In genomic region chr9:21165952-21166451, GRCm38 (mm10) we compare ENCODE assay signal across 7 mouse cellular contexts. TPM values are rescaled to one million over a fixed set of nuclear protein-coding genes. Genes with fewer than 3 reads are reported as not detected.
A peak's percentile ranks its signal among the peaks of the same experiment; 100 is the strongest.
DNase-seq lines count a peak whose midpoint lies in the region; ATAC-seq and TF ChIP-seq lines count a peak whose summit lies in the region.

No protein-coding gene starts in this region.

- peak overlapping the region; percentile 66 for H3K4me2 ChIP-seq in midbrain, embryonic 13.5 days (replicated peaks)

- H3K9me3 ChIP-seq in midbrain, embryonic 13.5 days, result no peaks in the 10 kb centered on the region

- H3K27ac ChIP-seq in thymus, adult 2 months (ENCODE audit: control insufficient read depth, insufficient read depth, low read length), result no peak overlapping the region
- no peak overlapping the region for H3K27ac ChIP-seq in brown adipose tissue, adult 24 weeks (replicated peaks; ENCODE audit: low read depth, low read length)
- no peak overlapping the region for H3K27ac ChIP-seq in midbrain, embryonic 13.5 days
- no peak overlapping the region for H3K27ac ChIP-seq in testis, adult 2 months (ENCODE audit: control insufficient read depth, insufficient read depth, low read depth, low read length)

- TF ChIP-seq CTCF in thymus, adult 2 months (IDR thresholded peaks at IDR 0.05; ENCODE audit: borderline replicate concordance, control insufficient read depth, extremely low read depth, insufficient read depth, low read length, poor library complexity), result peak; percentile 89
- peak; percentile 18; the same call in 1 of the 2 replicates for TF ChIP-seq CTCF in testis, adult 2 months (IDR thresholded peaks at IDR 0.05; ENCODE audit: control insufficient read depth, insufficient read depth, insufficient replicate concordance, low read depth, low read length)

- H3K4me3 ChIP-seq in thymus, adult 2 months (ENCODE audit: control insufficient read depth, insufficient read depth, low read length), result peak overlapping the region; percentile 15
- H3K4me3 ChIP-seq in brown adipose tissue, adult 24 weeks (ENCODE audit: insufficient read depth, low read depth, low read length), result peak overlapping the region; percentile 65
- H3K4me3 ChIP-seq in midbrain, embryonic 13.5 days (replicated peaks), result peak overlapping the region; percentile 44
- peak overlapping the region; percentile 81 for H3K4me3 ChIP-seq in testis, adult 2 months (ENCODE audit: control insufficient read depth, low read depth, low read length)

- ATAC-seq in midbrain, embryonic 13.5 days, result no peak

- no peaks in the 10 kb centered on the region for H3K36me3 ChIP-seq in thymus, adult 2 months (ENCODE audit: control insufficient read depth, insufficient read depth, low read length)
- no peaks in the 10 kb centered on the region for H3K36me3 ChIP-seq in midbrain, embryonic 13.5 days
- no peaks in the 10 kb centered on the region for H3K36me3 ChIP-seq in testis, adult 2 months (ENCODE audit: control insufficient read depth, insufficient read depth, low read length)

- H3K27me3 ChIP-seq in thymus, adult 2 months (ENCODE audit: control insufficient read depth, insufficient read depth, low read length), result peaks cover 4% of the 10 kb centered on the region; the same call in 1 of the 2 replicates
- H3K27me3 ChIP-seq in midbrain, embryonic 13.5 days, result peaks cover 74% of the 10 kb centered on the region
- H3K27me3 ChIP-seq in testis, adult 2 months (ENCODE audit: control insufficient read depth, insufficient read depth, low read length), result no peaks in the 10 kb centered on the region

- intact Hi-C loops in heart, postnatal 10 days (cut with DNase I), result no loop called here
- intact Hi-C loops in left cerebral cortex, postnatal 14 days (cut with DNase I), result no loop called here

- H3K9ac ChIP-seq in midbrain, embryonic 13.5 days (replicated peaks), result peak overlapping the region; percentile 54

- no peak for TF ChIP-seq POLR2A in thymus, adult 2 months (IDR thresholded peaks at IDR 0.05; ENCODE audit: control insufficient read depth, extremely low read depth, insufficient read depth, low read length, poor library complexity)
- TF ChIP-seq POLR2A in testis, adult 2 months (IDR thresholded peaks at IDR 0.05; ENCODE audit: control insufficient read depth, low read depth, low read length), result no peak

- peaks cover 55% of the 10 kb centered on the region for H3K4me1 ChIP-seq in thymus, adult 2 months (replicated peaks; ENCODE audit: control insufficient read depth, insufficient read depth, low read length)
- peaks cover 11% of the 10 kb centered on the region for H3K4me1 ChIP-seq in brown adipose tissue, adult 24 weeks (ENCODE audit: control insufficient read depth, insufficient read depth, insufficient read length, low read length)
- H3K4me1 ChIP-seq in midbrain, embryonic 13.5 days (replicated peaks), result peaks cover 46% of the 10 kb centered on the region
- H3K4me1 ChIP-seq in testis, adult 2 months (ENCODE audit: control insufficient read depth, insufficient read depth, low read length), result peaks cover 32% of the 10 kb centered on the region

- WGBS in thymus, adult 2 months, result 3% methylated on average over 47 of the region's 47 CpGs
- WGBS in midbrain, embryonic 13.5 days, result 2% methylated on average over 47 of the region's 47 CpGs

- peak; percentile 52 for DNase-seq in thymus, adult 2 months
- DNase-seq in thymus, adult 18-20 months, result no peak
- DNase-seq in heart, postnatal 10 days, result peak; percentile 63 to 79
- peak; percentile 46 to 58 for DNase-seq in left cerebral cortex, postnatal 14 days (ENCODE audit: low spot score in 2 of 2)

RNA-seq across cellular contexts. Expression of gene Pde4a, which starts 0.5 kb away (rescaled TPM):
- polyA plus RNA-seq in thymus, adult 2 months (2012; rRNA removed), result 6.1 and 6.8 TPM in 2 replicates
- 16.2 and 29.4 TPM in 2 replicates for polyA plus RNA-seq in brown adipose tissue, adult 24 weeks (2012; ENCODE audit: insufficient read depth, insufficient read length, missing spikeins)
- 10 to 100 TPM; 21.3 to 28.2 TPM for total RNA-seq in heart, postnatal 10 days (2021)
- 10 to 100 TPM; 76.2 to 79.6 TPM for total RNA-seq in left cerebral cortex, postnatal 14 days (2021)
- 20.1 and 20.2 TPM in 2 replicates for polyA plus RNA-seq in midbrain, embryonic 13.5 days (2015; fragmentation: Nextera tagmentation; extraction: Ambion mirVana)
- polyA plus RNA-seq in testis, adult 2 months (2012; rRNA removed), result 80.2 and 82.0 TPM in 2 replicates

RNA-seq across cellular contexts. Expression of gene Cdc37, which starts 16.2 kb away (rescaled TPM):
- 91.1 and 92.5 TPM in 2 replicates for polyA plus RNA-seq in thymus, adult 2 months (2012; rRNA removed)
- 70.4 and 78.0 TPM in 2 replicates for polyA plus RNA-seq in brown adipose tissue, adult 24 weeks (2012; ENCODE audit: insufficient read depth, insufficient read length, missing spikeins)
- 100 to 1,000 TPM; 167 to 169 TPM for total RNA-seq in heart, postnatal 10 days (2021)
- total RNA-seq in left cerebral cortex, postnatal 14 days (2021), result 100 to 1,000 TPM; 128 to 131 TPM
- 233 TPM in 2 replicates for polyA plus RNA-seq in midbrain, embryonic 13.5 days (2015; fragmentation: Nextera tagmentation; extraction: Ambion mirVana)
- 38.1 and 40.6 TPM in 2 replicates for polyA plus RNA-seq in testis, adult 2 months (2012; rRNA removed)

RNA-seq across cellular contexts. Expression of gene Tyk2, which starts 35.0 kb away (rescaled TPM):
- 50.7 and 51.1 TPM in 2 replicates for polyA plus RNA-seq in thymus, adult 2 months (2012; rRNA removed)
- polyA plus RNA-seq in brown adipose tissue, adult 24 weeks (2012; ENCODE audit: insufficient read depth, insufficient read length, missing spikeins), result 3.8 and 4.1 TPM in 2 replicates
- 1 to 10 TPM; 8.9 to 9.5 TPM for total RNA-seq in heart, postnatal 10 days (2021)
- 10 to 100 TPM; 11.7 to 12.0 TPM for total RNA-seq in left cerebral cortex, postnatal 14 days (2021)
- polyA plus RNA-seq in midbrain, embryonic 13.5 days (2015; fragmentation: Nextera tagmentation; extraction: Ambion mirVana), result 11.5 and 12.2 TPM in 2 replicates
- 11.4 and 12.5 TPM in 2 replicates for polyA plus RNA-seq in testis, adult 2 months (2012; rRNA removed)

Comparison
In these comparisons a context has a peak if more than half of its experiments do, and no peak if none do; other contexts are left out.
1. DNase-seq: peak in thymus, adult 2 months (single experiment), heart, postnatal 10 days (2 of 2) and left cerebral cortex, postnatal 14 days (2 of 2); none in thymus, adult 18-20 months (0 of 2).
2. H3K4me3 ChIP-seq: peak in every context shown above with its lines; median percentile 81 in testis, adult 2 months; 65 in brown adipose tissue, adult 24 weeks; 44 in midbrain, embryonic 13.5 days; 15 in thymus, adult 2 months.